Mouse (Mus musculus) urinary bladder, postnatal 10 days (tissue): ENCODE data around the gene Socs7.
"Not testable (repeated sequence)": the region's sequence is repeated elsewhere in the genome, so short reads cannot be mapped to it uniquely, and the experiment has no call there.

Source experiments
- DNase-seq: peaks from one replicate; pipeline ENCODE4 v3.0.0; 2022; ENCODE audit warnings: low spot score

The Socs7 gene

DNA sequence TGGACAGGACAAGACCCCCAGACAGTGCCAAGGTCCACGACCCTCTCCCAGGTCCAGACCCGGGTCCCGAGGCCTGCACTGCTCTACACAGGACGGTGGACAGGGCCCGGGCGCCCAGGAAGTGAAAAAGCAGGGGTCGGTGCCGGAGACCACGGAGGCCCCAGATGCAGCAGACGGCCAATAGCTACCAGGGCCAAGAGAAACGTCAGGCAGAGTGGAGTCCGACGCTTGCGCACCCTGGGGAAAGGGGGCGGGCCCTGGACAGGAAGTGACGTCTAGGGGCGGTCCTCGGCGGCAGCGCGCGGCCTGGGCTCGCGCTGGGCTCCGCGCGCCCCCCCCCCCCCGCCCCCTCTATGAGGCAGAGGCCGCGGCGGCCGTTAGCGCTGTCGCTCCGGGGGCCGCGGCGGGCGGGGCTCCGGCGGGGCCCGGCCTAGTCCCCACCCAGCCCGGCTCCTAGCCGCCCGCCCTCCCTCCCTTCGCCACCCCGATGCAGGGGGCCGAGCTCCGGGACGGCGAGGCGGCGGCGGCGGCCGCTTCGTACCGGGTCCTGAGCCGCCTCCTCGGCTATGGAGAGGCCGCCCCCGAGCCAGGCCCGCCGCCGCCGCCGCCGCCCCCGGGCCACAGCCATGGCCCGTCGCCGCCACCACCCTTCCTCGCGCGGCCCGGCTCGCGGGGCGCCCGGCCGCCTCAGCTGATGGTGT, at the start of gene Socs7:
Gene Socs7 (plus strand): TSS at position 604 of the 701 bp plus-strand sequence.
- peak; percentile 84 for DNase-seq

DNA sequence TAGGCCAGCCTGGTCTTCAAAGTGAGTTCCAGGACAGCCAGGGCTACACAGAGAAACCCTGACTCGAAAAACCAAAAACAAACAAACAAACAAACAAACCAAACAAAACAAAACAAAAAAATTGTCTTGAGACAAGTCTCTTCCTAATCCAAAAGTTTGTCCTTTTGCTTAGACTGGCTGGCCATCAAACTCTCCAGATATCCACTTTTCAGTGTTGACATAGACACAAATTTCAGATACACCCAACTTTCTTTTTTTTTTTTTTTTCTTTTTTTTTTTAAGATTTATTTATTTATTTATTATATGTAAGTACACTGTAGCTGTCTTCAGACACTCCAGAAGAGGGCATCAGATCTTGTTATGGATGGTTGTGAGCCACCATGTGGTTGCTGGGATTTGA, 49.5 kb upstream of the Socs7 start:
- not testable (repeated sequence) for DNase-seq

DNA sequence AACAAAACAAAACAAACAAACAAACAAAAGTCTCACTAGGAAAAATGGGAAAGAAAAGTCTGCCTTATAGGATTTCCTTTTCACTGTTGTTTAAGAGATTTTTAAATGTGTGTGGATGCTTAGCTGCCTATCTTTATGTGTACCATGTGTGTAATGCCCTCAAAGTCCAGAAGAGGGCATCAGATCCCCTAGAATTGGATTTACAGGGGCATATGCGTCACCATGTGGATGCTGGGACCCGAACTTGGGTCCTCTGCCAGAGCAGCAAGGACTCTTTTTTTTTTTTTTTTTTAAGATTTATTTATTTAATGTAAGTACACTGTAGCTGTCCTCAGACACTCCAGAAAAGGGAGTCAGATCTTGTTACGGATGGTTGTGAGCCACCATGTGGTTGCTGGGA, 48.2 kb upstream of the Socs7 start:
- DNase-seq = no peak

DNA sequence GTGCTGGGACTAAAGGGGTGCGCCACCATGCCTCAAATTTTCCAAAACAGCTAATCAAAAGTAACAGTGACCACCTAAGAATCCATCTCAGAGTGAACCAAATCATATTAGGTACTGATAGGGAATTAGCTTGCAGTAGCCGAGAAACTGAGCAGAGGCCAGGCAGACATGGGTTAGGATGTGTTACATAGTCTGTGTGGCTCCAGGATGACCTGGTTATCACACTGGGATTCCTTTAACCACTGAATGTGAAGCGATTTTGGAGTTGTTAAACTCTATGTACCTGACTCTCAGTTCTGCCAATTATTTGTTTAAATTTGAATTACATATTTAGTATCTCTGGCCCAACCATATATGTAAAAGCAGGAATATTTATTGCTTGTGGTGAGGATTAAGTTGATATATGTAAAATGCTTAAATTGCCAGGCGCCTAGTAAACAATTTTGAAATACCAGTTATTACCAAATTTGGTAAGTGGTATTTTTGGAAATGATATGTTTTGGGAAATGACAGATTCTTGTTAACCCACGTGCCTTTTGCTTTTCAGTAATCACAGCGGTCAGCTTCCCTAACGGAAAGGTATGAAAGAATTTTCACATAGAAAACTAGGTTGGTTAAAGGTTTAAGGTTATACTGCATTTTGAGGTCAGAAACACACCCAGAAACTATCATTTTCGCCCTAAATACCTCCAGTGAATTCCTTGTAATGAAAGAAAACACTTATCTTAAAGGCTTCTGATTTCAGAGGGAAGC, 47.4 kb upstream of the Socs7 start:
- no peak for DNase-seq

DNA sequence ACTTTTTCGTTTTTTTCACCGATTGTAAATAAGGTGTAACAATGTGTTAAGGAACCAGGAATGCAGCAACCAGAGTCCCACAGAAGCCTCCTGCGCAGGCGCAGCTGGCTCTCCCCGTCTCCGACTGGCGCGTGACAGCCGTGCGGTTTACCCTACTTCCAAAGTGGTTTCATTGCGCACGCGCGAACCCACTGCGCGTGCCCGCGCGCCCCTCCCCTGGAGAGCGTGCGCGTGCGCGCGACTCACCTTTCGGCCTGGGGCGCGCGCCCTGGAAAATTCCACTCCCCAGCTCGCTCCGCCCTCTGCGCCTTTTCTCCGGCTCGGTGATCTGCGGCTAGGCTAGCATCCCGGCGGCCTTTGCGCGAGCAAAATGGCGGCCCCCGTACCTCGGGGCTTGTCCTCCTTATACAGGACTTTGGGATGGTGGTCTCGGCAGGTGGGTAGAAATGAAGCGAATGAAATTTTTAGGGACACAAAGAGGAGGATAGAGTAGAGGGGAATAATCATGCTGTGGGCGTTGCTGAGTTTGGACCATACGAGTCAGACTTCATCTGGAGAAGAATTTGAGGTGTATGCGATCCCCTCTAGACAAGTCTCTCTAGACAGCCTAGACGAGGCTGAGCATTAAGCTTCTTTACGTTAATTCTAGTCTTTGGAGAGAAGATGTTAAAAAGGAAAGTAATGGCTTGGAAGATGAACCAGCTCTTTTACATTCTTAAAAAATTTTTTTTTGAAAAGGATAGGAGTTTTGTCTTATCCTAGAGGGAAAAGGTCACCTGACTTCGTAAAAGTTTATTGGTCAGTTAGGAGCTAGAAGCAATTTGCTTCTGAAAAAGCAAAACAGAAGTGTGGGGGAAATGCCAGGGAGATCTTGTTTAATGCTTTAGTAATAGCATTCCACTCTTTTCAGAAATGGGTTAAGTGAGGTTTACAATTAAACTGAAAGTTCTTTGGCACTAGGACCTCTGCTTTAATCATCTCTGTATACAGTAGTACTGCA, 46.5 kb upstream of the Socs7 start, which contains the start of gene Mrpl45:
Gene Mrpl45 (plus strand): TSS at position 213 of the 1,000 bp plus-strand sequence.
- DNase-seq = peak; percentile 90

DNA sequence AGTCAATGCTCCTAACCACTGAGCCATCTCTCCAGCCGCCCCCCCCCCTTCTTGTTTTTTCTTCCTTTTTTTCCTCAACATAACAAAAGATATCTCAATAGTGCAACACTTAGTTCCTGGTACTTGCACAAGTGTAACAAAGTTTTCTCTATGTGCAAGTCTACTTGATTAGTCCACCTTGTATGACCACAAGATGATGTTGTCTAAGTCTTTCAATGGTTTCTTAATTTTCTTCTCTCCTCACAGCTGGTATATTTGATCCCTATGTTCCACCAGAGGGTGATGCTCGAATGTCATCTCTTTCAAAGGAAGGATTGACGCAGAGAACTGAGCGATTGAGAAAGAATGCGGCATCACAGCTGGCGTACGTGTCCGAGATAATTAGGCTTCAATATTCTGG, 41.2 kb upstream of the Socs7 start:
- DNase-seq = no peak

DNA sequence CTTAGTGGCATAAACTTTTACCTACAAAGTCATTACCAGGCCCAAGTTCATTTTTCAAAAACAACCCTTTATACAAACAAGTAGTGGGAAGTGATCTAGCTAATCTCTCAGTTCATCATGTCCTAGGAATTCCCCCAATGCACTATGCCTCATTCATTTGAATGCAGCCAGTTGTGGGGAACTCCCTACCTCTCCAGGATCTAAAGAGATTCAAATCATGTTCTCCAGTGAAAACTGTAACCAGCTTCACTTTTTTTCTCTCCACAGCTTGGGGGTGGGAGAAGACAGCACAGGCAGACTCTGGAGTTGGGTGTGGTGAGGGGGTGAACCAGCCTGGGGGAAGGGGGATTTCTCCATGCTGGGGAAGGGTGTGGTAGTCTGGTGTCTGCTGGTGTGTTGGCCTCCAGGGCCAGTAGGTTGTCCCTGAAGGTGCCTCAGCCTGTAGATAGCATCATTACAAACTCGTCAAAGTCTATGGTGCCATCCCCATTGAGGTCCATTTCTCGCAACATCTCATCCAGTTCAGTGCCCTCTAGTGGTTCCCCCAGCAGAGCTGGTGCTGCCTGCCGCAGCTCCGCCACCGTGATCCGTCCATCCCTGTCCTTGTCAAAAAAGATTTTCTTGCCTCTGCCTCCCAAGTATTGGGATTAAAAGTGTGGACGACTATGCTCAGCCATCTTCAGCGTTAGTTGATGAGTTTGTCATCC, 40.3 kb upstream of the Socs7 start:
- not testable (repeated sequence) for DNase-seq

DNA sequence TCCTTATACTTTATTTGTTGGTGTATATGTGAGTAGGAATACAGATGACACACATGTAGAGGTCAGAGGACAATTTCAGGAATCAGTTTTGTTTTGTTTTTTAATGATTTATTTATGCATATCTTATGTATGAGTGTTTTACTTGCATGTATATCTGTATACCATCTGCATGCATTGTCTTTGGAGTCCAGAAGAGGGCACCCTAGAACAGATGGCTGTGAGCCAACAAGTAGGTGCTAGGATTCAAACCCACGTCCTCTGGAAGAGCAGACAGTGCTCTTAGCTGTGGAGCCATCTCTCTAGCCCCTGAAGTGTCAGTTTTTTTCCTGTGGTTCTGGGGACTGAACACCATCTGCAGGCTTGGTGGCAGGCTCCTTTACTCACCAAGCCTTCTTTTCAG, 37.1 kb upstream of the Socs7 start:
- no peak for DNase-seq

DNA sequence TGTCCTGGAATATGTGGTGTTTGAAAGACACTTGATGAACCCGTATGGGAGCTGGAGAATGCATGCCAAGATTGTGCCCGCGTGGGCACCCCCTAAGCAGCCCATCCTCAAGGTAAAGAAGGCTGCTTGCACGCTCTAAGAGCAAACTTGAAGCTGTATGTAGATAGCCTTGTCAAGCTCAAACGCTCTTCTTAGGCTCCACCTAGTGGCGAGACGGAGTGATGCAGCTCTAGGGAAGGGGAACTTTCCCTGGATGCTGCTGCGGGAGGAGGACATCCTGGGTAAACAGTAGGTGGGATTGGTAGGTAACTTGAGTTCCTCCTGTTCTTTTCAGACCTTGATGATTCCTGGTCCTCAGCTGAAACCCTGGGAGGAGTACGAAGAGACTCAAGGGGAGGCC, 34.2 kb upstream of the Socs7 start:
- DNase-seq = no peak

DNA sequence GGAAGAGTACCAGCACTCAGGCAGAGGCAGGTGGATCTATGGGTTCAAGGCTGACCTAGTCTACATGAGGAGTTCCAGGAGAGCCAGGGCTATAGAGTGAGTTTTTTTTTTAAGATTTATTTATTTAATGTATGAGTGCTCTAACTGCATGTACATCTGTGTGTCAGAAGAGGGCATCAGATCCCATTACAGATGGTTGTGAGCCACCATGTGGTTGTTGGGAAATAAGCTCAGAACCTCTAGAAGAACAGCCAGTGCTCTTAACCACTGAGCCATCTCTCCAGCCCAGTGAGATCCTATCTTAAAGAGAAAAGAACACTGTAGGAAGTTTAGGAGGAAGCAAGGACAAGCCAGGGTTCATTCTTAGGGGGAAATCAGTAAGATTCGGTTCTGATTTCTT, 32.0 kb upstream of the Socs7 start:
- DNase-seq = no peak

DNA sequence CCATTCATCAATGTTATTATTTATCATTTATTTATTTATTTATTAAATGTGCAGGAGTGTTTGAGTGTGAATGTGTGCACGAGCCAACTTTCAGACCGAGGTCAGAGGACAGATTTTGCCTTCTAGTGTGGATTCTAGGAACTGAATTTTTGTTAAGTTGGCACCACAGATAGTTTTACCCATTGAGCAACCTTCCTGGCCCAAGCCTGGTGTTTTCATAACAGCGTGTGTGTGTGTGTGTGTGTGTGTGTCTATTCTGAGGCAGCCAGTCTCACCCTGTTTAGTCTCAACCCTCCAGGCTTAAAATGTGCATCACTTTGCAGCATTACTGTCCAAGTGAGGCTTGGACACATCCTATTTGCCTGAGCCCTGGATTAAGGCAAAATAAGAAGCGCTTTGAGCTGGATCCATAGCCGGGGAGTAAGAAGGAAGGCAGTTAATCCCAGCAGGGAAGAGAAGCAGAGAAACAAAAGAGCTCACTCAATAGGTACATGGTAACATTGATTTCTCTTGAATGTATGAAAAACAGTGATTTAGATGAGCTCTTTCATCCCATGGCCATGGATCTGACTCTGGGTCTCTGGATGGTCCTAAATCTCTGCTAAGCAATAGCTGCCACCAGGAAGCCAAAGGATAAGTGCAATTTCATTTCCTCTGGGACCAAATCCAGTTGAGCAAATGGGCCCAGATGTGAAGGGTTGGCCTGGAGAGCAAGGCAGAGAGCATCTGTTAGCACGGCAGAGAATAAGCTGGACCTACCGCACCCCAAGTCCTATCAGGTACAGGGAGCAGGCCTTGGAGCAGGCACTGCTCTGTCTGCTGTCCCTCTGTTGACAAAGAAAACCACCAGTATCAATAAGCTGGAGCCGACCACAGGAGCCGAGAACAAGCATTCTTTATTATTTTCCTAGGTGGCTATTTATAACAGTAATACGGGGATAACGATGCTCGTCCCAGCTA, 30.8 kb upstream of the Socs7 start:
- DNase-seq = no peak

DNA sequence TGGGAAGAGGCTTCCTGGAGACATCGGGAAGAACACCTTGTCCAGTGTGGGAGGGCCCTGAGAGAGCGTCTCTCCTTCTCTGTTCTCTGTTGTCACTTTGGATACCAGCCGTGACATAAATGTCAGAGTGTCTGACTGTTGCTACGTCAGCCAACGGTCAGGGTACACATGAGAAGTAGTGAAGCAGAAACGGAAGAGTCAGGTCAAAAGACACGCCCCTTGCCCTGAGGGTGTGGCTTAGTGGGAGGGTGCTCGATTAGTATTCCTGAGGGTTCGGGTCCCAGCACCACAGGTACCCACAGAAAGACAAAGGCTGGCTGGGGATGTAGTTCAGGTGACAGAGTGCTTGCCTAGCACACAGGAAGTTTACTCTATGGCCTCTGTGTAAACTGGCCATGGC, 29.3 kb upstream of the Socs7 start:
- DNase-seq = no peak

DNA sequence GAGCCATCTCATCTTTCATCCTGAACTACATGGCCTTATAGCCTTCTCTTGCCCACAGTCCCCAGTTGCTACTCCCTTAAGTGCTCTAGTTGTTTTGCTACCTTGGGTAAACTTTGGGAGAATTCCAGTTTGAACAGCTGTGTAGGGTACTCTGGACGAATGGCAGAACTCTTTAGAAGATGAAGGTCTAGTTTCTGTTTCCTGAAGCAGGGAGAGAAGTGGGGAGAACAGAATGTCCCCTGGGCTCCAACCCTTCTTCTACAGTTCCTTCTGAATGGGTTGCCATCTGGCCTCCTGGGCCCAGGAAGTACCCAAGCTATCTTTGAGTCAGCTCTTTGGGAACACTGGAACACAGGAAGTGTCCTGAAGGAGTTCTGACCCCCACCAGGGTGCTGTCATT, 28.5 kb upstream of the Socs7 start:
- no peak for DNase-seq

DNA sequence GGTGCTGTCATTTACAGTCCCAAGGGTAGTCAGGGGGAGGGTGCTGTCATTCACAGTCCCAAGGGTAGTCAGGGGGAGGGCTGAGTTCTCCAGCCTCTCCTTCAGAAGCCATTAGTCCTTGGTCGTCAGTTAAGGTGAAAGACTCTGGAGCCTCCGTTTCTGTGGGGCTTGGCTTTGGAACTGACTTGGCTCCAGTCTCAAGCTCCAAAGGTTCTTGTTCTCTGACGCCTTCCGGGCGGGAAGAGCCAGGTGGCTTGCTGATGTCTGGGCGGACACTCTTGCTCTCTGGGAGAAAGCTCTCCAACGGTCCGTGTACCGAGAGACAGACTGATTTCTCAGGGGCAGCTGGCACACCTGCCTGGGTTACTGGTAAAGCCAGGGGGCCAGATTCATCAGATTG, 28.0 kb upstream of the Socs7 start:
- DNase-seq = no peak

DNA sequence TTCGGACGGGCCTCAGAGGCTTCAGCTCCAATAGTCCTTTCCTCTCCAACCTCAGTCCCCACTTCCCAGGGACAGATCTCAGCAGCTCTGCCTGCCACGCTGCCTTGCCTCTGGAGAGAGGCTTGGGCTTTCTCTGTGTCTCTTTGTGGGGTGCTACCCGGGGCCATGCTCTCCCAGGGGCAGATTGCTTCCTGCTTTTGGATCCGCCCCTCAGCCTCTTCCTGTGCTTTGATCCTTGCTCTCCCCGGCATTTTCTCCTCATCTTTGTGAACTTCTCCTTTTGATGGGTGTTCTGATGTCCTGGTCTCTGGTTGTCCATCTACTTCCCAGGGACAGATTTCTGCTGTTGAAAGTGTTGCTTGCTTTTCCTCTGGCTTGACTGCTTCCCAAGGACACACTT, 26.1 kb upstream of the Socs7 start:
- no peak for DNase-seq

DNA sequence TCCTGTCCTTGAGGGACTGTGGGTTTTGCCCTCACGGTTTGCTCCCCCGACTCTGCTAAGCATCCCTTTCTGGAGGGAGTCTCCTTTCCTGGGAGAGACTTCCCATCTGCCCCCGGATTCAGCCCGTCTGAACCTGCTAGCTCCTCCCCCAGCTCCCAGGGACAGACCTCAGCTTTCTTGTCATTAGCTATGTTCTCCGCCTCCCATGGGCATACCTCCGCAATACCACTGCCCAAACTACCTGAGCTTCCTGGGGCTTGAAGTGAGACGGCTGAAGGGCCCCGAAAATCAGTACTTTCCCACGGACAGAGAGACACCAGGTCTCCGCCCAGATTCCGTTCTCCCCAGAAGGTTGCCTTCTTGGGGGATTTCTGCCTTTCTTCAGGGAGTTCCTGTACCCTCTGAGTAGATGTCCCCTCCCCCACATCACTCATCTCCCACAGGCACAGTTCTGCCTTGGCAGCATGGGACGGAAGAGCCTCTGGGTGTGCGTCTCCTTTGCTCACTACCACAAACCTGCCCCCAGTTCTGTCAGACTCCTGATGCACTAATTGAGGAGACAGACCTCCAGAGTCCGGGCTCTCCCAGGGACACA, 25.5 kb upstream of the Socs7 start:
- DNase-seq = no peak

DNA sequence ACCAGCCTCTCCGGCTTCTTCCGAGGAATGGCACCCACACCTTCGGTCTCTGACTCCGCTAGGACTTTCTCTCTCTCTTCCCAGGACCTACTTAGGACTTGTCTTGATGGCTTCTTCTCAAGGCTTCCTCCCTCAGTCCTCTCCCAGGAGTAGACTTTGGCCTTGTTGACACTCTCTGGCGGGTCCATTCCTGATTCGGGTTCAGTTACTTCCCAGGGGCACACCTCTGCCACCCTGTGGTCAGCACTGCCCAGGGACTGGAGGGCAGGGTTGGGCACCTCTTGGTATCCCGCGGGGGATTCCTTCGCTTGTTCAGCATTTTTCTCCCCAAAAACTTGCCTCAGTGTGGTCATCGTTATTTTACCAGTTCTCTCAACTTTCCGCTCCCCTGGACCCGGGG, 25.0 kb upstream of the Socs7 start:
- no peak for DNase-seq

DNA sequence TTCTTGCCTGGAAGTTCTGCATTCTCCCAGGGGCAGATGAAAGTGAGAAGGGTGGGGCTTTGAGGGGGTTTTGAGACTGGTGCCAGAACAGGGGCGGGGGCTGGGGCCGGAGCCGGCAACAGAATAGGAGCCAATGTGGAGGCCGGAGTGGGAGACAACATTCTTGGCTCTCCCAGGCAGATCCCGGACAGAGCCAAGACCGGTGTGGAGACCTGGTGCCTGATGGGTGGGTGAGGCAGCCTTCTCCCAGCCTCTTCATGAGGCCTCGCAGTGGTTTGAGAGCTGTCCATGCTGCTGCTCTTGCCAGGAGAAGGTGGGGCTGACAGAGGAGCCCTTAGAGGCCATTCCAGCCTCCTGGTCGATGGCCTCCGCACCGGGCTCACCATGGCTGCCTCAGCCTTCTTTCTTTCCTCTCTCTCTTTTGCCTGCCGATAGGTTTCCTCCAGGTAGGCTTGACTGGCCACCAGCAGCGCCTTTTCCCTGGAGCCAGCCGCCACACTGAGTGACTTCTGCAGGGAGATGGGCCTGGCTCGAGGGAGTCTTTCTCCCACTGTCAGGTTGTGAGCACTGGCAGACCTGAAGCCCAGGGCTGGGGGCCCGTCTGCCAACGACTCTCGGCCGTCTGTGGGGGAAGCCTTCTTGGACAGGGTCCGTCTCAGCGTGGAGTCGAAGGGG, 23.9 kb upstream of the Socs7 start:
- DNase-seq = no peak

DNA sequence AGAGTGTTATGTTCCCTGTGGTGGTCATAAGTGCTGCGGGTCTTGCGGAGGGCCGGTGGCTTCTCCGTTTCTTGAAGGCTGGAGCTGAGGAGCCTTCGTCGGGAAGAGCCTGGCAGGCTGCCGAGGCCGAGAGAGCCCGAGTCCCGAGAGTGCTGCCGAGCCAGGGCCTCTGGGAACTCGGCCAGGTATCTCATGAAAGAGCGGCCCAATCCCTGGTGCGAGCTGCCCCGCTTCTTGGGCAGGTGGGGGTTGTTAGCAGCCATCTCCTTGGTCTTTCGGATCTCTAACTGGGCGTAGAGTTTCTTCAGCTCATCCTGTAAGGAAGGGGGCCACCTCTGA, 23.4 kb upstream of the Socs7 start:
- DNase-seq = no peak

DNA sequence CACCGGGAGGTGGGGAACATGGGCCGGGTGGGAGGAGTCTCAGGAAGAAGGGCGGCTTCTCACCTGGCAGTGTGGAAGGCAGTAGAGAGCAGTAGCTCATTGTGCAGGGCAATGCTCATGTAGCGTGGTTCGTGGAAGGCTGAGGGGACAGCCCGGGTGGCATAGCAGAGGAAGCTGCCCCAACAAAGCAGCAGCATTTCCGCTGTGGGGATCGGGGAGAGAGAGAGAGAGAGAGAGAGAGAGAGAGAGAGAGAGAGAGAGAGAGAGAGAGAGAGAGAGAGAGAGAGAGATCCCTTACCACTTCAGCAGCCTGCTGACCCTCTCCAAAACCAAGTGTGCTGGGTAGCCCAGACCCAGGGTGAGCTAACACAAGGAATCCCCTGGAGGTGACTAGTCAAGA, 19.2 kb upstream of the Socs7 start:
- no peak for DNase-seq
